Mouse (Mus musculus) cortical plate, adult 2 months (tissue): ENCODE data around the gene Cfc1. TPM values are rescaled to one million over a fixed set of nuclear protein-coding genes. Genes with fewer than 3 reads are reported as not detected.
"Not testable (repeated sequence)": the region's sequence is repeated elsewhere in the genome, so short reads cannot be mapped to it uniquely, and the experiment has no call there.

Experiments
- H3K27ac ChIP-seq: fragments of 200-500 bp; 2 replicates; pipeline ENCODE4 v1.5.1; 2012; ENCODE audit warnings: low read length, control low read depth, inconsistent platforms; ENCODE audit not compliant: insufficient read depth
- H3K4me1 ChIP-seq: fragments of 200-500 bp; 2 replicates; pipeline ENCODE4 v1.6.1; 2011; ENCODE audit warnings: low read length; ENCODE audit not compliant: control insufficient read depth, insufficient read depth
- H3K4me3 ChIP-seq: fragments of 200-500 bp; 2 replicates; pipeline ENCODE4 v1.5.1; 2011; ENCODE audit warnings: mild to moderate bottlenecking, low read length, control low read depth; ENCODE audit not compliant: insufficient read depth
- CTCF ChIP-seq: fragments of 200-500 bp; IDR thresholded peaks from 2 replicates; pipeline ENCODE4 v1.5.1; 2011; ENCODE audit warnings: mild to moderate bottlenecking, control low read depth, low read length; ENCODE audit not compliant: insufficient read depth; ENCODE audit errors: extremely low read depth
- POLR2A ChIP-seq: fragments of 200-500 bp; IDR thresholded peaks from 2 replicates; pipeline ENCODE4 v1.6.1; 2011; ENCODE audit warnings: mild to moderate bottlenecking, low read length, control low read depth; ENCODE audit not compliant: insufficient read depth; ENCODE audit errors: extremely low read depth
- polyA plus RNA-seq: library from polyadenylated mRNA; depleted of rRNA; stranded (reverse); fragments of >200 nt; gene quantifications from 2 replicates; pipeline ENCODE4 v1.2.3, GENCODE M21; 2012

Cfc1 gene
- polyA plus RNA-seq, 1 experiment, result not detected

DNA sequence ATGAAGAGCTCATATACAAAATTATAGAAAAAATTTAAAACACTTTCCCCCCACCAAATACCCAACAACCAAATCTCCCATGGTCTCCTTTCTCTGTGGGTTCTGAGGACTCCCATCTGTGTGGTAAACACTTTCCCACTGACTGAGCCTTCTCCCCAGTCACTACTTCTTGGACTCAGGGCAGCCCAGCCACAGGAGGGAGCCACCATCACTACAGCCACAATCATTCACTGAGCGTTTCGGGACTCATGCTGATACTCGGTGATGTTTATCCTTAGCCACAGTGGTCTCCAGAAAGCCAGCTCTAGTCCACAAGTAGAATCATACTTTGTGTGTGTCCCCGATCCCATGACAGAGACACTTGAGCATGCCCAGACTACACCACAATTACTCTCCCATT lies 22.4 kb upstream of the Cfc1 start:
- H3K27ac ChIP-seq, result no peak overlapping the region
- H3K4me3 ChIP-seq, result no peak overlapping the region
- no peaks in the 10 kb centered on the region for H3K4me1 ChIP-seq
- no peak for TF ChIP-seq CTCF
- no peak for TF ChIP-seq POLR2A

DNA sequence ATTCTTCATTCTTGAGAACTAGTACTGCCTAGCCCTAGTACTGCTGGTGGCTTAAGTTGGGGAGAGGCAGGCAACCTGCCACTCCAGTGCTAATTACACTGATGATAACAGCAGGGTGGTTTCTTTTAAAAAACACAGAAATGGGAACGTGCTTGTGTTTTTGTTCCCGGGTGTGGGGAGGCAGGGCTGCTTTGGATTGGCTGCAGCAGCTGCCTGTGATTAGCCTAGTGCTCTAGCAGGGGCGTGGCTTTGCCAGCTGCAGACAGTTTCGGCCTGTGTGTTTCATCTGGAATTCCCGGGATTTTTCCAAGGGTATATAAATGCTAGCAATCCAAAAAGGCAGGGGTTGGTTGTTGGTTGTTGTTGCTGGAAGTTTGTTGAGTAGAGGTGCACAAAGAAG lies 18.9 kb upstream of the Cfc1 start:
- Histone ChIP-seq H3K4me3 (no peak overlapping the region), H3K27ac (no peak overlapping the region), H3K4me1 (no peaks in the 10 kb centered on the region)
- TF ChIP-seq CTCF (no peak), POLR2A (no peak)

DNA sequence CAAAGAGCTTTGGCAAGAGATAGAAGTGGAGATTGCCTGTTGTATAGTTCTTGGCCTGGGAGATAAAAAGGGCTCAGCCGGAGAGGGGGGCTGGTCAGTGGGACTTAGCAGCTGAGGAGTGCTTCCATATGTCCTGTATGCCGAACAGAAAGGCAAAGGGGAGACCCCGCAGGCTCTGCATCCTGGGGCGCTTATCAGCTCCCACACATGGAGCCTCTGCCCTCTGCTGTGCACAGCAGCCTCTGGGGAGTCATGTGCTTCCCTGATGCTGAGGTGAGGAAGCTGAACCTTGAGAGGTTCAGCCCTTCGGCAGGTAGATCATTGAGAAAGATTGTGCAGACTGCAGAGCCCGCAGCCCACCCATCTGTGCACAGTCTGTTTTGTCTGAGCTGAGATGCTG lies 18.2 kb upstream of the Cfc1 start:
- not testable (repeated sequence) for H3K4me1 ChIP-seq, H3K4me3 ChIP-seq, H3K27ac ChIP-seq

DNA sequence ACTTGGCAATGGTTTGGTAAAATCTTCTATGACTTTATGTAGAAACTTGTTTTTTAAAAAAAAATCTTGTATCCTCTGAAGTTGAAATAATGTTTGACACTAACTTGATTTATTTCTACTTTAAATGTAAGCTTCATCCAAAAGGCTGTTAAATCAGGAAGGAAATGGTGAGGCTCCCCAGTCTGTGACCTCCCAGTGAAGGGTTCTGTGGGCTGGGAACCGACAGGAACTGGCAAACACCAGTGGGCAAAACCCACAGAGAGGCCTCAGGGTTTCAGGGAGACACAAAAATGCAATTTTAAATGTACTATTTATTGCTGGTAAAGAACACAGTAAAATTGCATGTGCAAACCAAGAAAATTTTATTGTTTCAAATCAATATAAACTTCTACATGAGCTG lies 17.7 kb upstream of the Cfc1 start:
- H3K4me1 ChIP-seq, H3K4me3 ChIP-seq, H3K27ac ChIP-seq: not testable (repeated sequence)

DNA sequence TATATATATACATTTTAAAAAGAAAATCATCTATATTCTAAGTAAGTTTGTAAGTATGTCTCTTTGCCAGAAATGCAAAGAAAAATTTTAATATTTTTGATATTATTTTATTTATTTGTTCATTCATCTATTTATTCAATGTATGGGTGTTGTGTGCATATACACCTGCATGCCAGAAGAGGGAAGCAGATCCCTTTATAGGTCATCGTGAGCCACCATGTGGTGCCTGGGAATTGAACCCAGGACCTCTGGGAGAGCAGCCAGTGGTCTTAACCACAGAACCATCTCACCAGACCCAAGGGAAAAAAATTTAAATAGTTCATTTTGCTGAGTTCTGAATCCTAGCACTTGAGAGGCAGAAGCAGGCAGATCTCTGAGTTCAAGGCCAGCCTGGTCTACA lies 17.2 kb upstream of the Cfc1 start:
- Histone ChIP-seq H3K27ac (no peak overlapping the region), H3K4me1 (no peaks in the 10 kb centered on the region), H3K4me3 (no peak overlapping the region)
- TF ChIP-seq POLR2A (no peak), CTCF (no peak)

DNA sequence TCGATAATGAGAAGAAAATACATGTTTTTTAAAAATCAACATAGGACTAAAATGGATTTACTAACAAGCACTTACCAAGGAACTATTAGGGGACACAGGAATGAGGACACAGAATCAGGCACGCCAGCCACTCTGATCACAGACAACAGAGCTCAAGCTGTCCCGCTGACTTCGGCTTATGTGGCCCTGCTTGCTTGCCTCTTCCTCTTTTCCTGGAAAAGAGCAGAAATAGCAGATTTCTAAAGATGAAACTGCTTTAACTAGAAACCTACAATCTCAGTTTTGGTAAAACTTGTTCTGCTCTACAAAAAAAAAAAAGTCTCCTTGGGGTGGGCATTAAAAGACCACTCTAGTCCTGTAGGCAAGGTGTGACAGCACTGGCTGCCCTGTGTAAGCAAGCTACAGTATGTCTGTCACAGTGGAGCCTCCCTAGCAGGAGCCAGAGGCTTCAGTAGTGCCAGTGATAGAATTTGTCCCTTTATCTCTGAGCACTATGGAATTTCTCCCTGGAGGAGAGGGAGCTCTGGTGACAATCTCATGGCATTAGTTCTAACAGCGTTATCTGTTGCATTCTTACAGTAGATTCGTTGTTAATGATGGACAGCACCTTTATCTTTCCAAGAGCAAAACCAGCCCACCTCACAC lies 13.1 kb upstream of the Cfc1 start:
- H3K4me1 ChIP-seq, result no peaks in the 10 kb centered on the region
- TF ChIP-seq CTCF (no peak), POLR2A (no peak)
- no peak overlapping the region for H3K27ac ChIP-seq
- no peak overlapping the region for H3K4me3 ChIP-seq

DNA sequence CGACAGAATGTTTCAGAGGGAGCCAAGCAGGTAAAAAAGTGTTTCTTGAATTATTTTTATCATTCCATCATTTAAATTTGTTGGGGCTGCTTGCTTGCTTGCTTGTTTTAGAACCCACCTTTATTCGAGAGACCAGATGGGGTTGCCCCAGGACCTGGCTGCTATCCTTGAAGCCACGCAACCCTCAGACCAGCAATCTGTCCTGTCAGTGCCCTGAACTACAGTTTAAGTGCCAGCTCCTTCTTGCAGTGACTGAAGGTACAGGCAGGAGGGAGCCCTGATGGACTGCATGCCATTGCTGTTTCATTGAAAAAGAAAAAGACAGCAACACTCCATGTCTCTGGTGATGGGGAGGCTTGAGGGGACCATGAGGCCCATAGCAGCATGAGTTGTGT lies 12.6 kb upstream of the Cfc1 start:
- no peak for TF ChIP-seq CTCF
- no peaks in the 10 kb centered on the region for H3K4me1 ChIP-seq
- H3K4me3 ChIP-seq, result no peak overlapping the region
- H3K27ac ChIP-seq, result no peak overlapping the region

DNA sequence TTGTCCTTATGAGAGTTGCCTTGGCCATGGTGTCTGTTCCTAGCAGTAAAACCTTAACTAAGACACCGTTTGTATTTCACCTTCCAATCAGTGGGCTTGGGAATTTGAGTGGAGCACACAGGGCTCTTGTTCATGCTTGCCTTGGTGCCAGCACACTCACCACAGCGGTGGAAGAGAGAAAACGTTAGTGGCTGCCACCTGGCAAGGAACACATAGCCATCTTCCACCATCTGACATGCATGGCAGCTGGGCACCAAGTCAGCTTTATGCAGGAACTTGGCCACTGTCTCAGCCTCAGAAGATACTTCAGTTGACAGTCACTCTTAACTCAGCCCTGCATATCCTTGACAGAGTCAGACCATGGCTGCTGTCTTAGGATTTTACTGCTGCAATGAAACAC lies 11.8 kb upstream of the Cfc1 start:
- no peak overlapping the region for H3K27ac ChIP-seq
- no peak for TF ChIP-seq CTCF
- no peak for TF ChIP-seq POLR2A
- H3K4me1 ChIP-seq, result no peaks in the 10 kb centered on the region
- H3K4me3 ChIP-seq, result no peak overlapping the region

DNA sequence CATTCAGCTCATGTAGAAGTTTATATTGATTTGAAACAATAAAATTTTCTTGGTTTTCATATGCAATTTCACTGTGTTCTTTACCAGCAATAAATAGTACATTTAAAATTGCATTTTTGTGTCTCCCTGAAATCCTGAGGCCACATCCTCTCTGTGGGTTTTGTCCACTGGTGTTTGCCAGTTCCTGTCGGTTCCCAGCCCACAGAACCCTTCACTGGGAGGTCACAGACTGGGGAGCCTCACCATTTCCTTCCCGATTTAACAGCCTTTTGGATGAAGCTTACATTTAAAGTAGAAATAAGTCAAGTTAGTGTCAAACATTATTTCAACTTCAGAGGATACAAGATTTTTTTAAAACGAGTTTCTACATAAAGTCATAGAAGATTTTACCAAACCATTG lies 874 bp upstream of the Cfc1 start:
- not testable (repeated sequence) for H3K4me1 ChIP-seq, H3K27ac ChIP-seq, H3K4me3 ChIP-seq

DNA sequence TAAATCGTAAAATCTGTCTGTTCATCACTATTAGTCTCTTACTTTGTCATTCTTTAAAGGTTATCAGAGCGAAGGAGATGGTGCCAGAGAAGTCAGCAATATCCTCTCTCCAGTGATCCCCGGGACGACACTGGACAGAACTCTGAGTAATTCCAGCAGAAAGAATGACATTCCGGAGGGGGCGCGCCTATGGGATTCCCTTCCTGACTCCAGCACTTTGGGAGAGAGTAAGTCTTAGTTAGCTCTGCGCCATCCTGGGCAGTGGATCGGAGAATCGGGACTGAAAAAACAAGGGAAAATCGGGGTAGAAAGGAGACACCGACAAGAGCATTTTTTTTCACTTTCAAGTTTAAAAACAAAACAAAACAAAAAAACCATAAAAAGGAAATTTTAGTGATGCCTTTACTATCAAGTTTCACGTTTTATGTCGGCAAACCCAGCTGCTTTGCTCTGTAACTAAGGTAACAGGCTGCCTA lies 881 bp downstream of the Cfc1 start:
- no peak for TF ChIP-seq CTCF
- no peak for TF ChIP-seq POLR2A
- H3K27ac ChIP-seq, result no peak overlapping the region
- H3K4me3 ChIP-seq, result no peak overlapping the region
- no peaks in the 10 kb centered on the region for H3K4me1 ChIP-seq

DNA sequence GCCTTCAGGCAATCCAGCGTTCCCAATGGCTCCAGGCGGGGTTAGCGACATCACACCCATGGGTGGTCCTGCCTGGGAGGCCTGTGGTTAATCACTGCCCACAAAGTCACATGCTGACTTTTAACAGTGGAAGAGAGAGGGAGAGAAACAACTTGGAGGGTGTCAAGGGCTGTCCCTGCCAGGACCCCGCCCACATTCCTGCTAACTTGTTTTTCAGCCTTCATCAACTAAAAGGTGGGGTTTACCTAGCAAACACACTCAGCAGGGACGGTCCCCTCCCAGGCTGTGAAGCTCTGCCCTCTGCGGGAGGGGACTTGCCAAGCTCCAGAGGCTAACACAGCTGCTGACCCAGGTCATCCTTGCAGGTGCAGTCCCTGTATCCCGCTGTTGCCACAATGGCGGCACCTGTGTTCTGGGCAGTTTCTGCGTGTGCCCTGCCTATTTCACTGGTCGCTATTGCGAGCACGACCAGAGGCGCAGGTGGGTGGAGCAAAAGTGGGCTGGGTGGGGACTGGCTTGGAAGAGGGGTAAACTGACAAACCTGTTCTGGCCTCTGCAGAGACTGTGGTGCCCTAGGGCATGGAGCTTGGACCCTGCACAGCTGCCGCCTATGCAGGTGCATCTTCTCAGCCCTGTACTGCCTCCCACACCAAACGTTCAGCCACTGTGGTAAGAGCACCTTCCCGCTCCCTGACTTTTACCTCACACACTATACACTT lies 1.5 kb downstream of the Cfc1 start:
- Histone ChIP-seq H3K4me3 (no peak overlapping the region), H3K27ac (no peak overlapping the region), H3K4me1 (no peaks in the 10 kb centered on the region)
- no peak for TF ChIP-seq POLR2A
- no peak for TF ChIP-seq CTCF
